Mouse (Mus musculus): ENCODE data around the gene Maco1. TPM values are rescaled to one million over a fixed set of nuclear protein-coding genes. Genes with fewer than 3 reads are reported as not detected.

Maco1 gene
- polyA plus RNA-seq, 1 experiment from 2014 or later = 31.4 TPM

GRCm38 (mm10) chr4:134869068-134869730 is 16.1 kb upstream of the Maco1 start:
- peak; percentile 91 for DNase-seq (ENCODE audit: low spot score)
- peak overlapping the region; percentile 70 for H3K27ac ChIP-seq
- H3K27me3 ChIP-seq (ENCODE audit: insufficient read depth, poor library complexity, severe bottlenecking) = peaks cover 47% of the 10 kb centered on the region

DNA sequence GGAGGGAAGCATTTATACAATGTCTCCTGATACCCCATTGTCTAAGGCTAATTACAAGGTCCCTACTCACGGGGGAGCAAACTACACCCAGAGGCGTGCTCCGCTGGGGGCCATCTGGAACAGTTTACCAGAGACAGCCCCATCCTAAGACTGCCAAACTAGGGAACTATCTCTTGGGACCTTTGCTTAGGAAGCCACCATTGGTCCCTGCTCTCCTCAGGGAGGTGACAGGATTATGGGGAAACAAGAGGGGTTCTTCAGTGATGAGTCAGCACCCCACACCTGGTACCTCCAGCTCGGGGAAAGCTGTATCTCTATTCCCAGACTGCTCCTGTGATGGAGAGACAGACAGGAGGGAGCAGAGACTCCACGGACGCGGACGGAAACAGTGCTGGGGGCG is 15.3 kb upstream of the Maco1 start:
- Histone ChIP-seq H3K27me3 (ENCODE audit: insufficient read depth, poor library complexity, severe bottlenecking) (peaks cover 47% of the 10 kb centered on the region), H3K27ac (peak overlapping the region; percentile 70; the same call in 1 of the 2 replicates), H3K36me3 (no peaks in the 10 kb centered on the region), H3K9me3 (no peaks in the 10 kb centered on the region), H3K4me1 (peaks cover 40% of the 10 kb centered on the region), H3K4me3 (peak overlapping the region; percentile 46)
- no peak for DNase-seq (ENCODE audit: low spot score)
- WGBS = 21% methylated on average over 9 of the region's 9 CpGs

More at GRCm38 (mm10) chr4:134869068-134869730, 16.1 kb upstream of the Maco1 start:
- Histone ChIP-seq H3K4me3 (peak overlapping the region; percentile 46), H3K9me3 (no peaks in the 10 kb centered on the region), H3K36me3 (no peaks in the 10 kb centered on the region), H3K4me1 (peaks cover 40% of the 10 kb centered on the region)
- WGBS = 7% methylated on average over 16 of the region's 16 CpGs

GRCm38 (mm10) chr4:134868065-134868464 is 14.9 kb upstream of the Maco1 start:
- H3K27ac ChIP-seq = peak overlapping the region; percentile 70; the same call in 1 of the 2 replicates

GRCm38 (mm10) chr4:134867661-134868060 is 14.5 kb upstream of the Maco1 start:
- peaks cover 47% of the 10 kb centered on the region for H3K27me3 ChIP-seq (ENCODE audit: insufficient read depth, poor library complexity, severe bottlenecking)

More at GRCm38 (mm10) chr4:134868065-134868464, 14.9 kb upstream of the Maco1 start:
- Histone ChIP-seq H3K4me1 (peaks cover 40% of the 10 kb centered on the region), H3K4me3 (peak overlapping the region; percentile 46; the same call in 1 of the 2 replicates), H3K9me3 (no peaks in the 10 kb centered on the region), H3K27me3 (ENCODE audit: insufficient read depth, poor library complexity, severe bottlenecking) (peaks cover 47% of the 10 kb centered on the region), H3K36me3 (no peaks in the 10 kb centered on the region)
- 87% methylated on average over 10 of the region's 10 CpGs for WGBS
- no peak for DNase-seq (ENCODE audit: low spot score)

DNA sequence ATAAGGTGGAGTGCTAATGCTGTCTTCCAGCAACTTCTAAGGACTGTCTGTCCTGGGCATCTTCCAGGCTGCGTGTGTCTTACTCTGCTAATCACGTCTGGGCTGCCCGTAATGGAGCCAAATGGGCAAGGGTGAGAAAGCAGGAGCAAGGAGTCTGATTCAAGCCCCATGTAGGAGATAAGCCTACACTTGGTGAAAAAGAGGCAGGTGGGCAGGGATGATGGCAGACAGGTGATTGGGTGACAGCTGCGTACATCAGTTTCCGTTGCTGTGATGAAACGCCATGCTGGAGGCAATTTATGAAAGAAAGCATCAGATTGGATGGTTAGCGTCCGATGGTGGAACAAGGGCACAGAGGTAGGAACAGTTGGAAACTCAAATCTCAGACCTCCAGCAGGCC is 14.1 kb upstream of the Maco1 start:
- no peak for DNase-seq (ENCODE audit: low spot score)
- H3K36me3 ChIP-seq = no peaks in the 10 kb centered on the region
- no peak overlapping the region for H3K27ac ChIP-seq
- peaks cover 40% of the 10 kb centered on the region for H3K4me1 ChIP-seq
- WGBS = 91% methylated on average over 8 of the region's 8 CpGs
- peaks cover 47% of the 10 kb centered on the region for H3K27me3 ChIP-seq (ENCODE audit: insufficient read depth, poor library complexity, severe bottlenecking)
- H3K9me3 ChIP-seq = no peaks in the 10 kb centered on the region
- H3K4me3 ChIP-seq = no peak overlapping the region

More at GRCm38 (mm10) chr4:134867661-134868060, 14.5 kb upstream of the Maco1 start:
- Histone ChIP-seq H3K36me3 (no peaks in the 10 kb centered on the region), H3K27ac (0 out of 2 replicates have a peak overlapping the region, but pooled peaks have one; percentile 70), H3K9me3 (no peaks in the 10 kb centered on the region), H3K4me3 (no peak overlapping the region), H3K4me1 (peaks cover 40% of the 10 kb centered on the region)
- WGBS = 87% methylated on average over 8 of the region's 8 CpGs
- DNase-seq (ENCODE audit: low spot score) = no peak

GRCm38 (mm10) chr4:134865789-134866188 is 12.6 kb upstream of the Maco1 start:
- no peaks in the 10 kb centered on the region for H3K9me3 ChIP-seq
- H3K36me3 ChIP-seq = no peaks in the 10 kb centered on the region
- peaks cover 33% of the 10 kb centered on the region for H3K4me1 ChIP-seq
- H3K4me3 ChIP-seq = peak overlapping the region; percentile 27; the same call in 1 of the 2 replicates
- peak overlapping the region; percentile 78; the same call in 1 of the 2 replicates for H3K27ac ChIP-seq
- H3K27me3 ChIP-seq (ENCODE audit: insufficient read depth, poor library complexity, severe bottlenecking) = peaks cover 37% of the 10 kb centered on the region
- 89% methylated on average over 5 of the region's 5 CpGs for WGBS
- DNase-seq (ENCODE audit: low spot score) = no peak

DNA sequence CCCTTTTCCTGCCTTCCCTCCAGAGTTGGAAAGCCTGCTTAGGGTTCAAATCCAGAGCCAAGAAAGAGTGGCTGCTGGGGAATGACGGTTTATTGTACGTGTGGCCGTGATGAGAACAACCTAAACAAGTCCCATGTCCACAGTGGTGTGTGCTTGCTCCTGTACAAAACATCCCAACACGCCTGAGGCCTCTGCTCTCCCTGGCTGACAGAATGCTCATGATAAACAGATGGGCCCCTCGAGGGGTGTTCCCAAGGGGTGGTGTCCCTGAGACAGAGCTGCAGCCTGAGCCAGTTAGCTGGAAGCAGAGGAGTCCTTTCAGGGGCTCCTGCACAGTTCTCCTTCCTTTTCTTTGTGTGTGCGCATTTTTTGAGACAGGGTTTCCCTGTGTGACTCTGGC is 12.2 kb upstream of the Maco1 start:
- H3K27me3 ChIP-seq (ENCODE audit: insufficient read depth, poor library complexity, severe bottlenecking) = peaks cover 33% of the 10 kb centered on the region
- peak overlapping the region; percentile 78 for H3K27ac ChIP-seq
- H3K36me3 ChIP-seq = no peaks in the 10 kb centered on the region
- WGBS = 64% methylated on average over 6 of the region's 6 CpGs
- H3K9me3 ChIP-seq = no peaks in the 10 kb centered on the region
- peak; percentile 92 for DNase-seq (ENCODE audit: low spot score)
- peak overlapping the region; percentile 27; the same call in 1 of the 2 replicates for H3K4me3 ChIP-seq
- H3K4me1 ChIP-seq = peaks cover 30% of the 10 kb centered on the region

DNA sequence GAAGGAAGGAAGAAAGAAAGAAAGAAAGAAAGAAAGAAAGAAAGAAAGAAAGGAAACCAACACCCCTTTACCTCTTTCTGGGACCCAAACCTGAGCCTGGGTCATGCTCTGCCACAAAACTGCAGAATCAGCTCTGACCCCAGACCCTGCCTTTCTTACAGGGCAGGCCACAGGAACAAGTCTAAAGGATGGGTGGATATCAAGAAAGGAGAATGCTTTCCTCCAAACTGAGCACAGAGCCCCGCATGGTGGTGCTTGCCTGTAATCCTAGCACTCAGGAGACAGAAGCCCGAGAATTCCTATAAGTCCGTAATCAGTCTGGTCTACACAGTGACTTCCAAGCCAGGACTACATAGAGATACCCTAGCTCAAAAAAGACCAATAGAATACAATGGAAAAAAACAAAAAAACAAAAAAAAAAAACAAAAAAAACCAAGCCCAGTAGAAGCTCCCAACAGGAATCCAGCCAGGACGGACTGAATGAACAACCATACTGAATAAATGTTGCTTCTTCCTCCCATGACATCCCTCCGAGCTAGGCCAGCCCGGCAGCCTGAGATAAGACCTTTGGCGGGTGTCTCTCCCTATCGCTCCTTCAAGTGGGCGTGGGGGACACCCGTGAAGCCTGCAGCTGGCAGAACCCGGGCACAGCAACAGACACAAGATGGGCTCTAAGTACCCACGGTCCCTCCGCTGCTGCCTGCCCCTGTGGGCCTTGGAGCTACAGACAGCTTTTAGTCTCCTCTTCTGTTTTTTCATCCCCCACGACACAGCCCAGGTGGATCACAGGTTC is 11.0 kb upstream of the Maco1 start, which contains the start of gene Rhd:
TSS of gene Rhd (plus strand) at position 600 of the 793 bp plus-strand sequence.
- H3K9me3 ChIP-seq = no peaks in the 10 kb centered on the region
- H3K27me3 ChIP-seq (ENCODE audit: insufficient read depth, poor library complexity, severe bottlenecking) = peaks cover 21% of the 10 kb centered on the region
- 46% methylated on average over 14 of the region's 14 CpGs for WGBS
- peak within 1 kb of the TSS; percentile 42; the same call in 1 of the 2 replicates for H3K4me3 ChIP-seq
- H3K4me1 ChIP-seq = peaks cover 18% of the 10 kb centered on the region
- H3K36me3 ChIP-seq = no peaks in the 10 kb centered on the region
- peak; percentile 87 for DNase-seq (ENCODE audit: low spot score)
- H3K27ac ChIP-seq = peak within 1 kb of the TSS; percentile 78

GRCm38 (mm10) chr4:134862996-134863395 is 9.9 kb upstream of the Maco1 start:
- Histone ChIP-seq H3K36me3 (no peaks in the 10 kb centered on the region), H3K4me1 (peaks cover 9% of the 10 kb centered on the region), H3K4me3 (no peak overlapping the region), H3K9me3 (no peaks in the 10 kb centered on the region), H3K27me3 (ENCODE audit: insufficient read depth, poor library complexity, severe bottlenecking) (peaks cover 9% of the 10 kb centered on the region; the same call in 1 of the 2 replicates), H3K27ac (no peak overlapping the region)
- WGBS = 73% methylated on average over 7 of the region's 7 CpGs
- DNase-seq (ENCODE audit: low spot score) = no peak

DNA sequence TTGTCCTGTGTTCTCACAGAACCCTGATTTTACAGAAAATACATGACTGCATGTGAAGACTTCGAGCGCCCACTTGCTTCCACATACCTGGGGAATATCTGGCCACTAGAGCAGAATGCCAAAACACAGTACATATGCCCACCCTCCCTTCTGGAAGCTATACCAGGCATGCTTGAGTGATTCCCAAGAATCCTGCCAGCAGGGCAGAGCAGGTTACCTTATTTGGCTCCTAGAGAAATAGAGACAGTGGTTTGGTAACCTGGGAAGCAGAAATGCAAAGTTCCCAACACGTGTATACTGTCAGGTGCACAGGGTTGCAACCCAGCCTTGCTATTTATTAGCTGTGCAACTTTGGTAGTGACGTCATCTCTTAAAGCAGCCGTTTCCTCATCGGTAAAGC is 8.7 kb upstream of the Maco1 start:
- no peak overlapping the region for H3K4me3 ChIP-seq
- no peak for DNase-seq (ENCODE audit: low spot score)
- no peaks in the 10 kb centered on the region for H3K36me3 ChIP-seq
- H3K9me3 ChIP-seq = no peaks in the 10 kb centered on the region
- H3K4me1 ChIP-seq = peaks cover 9% of the 10 kb centered on the region
- 84% methylated on average over 6 of the region's 6 CpGs for WGBS
- peaks cover 3% of the 10 kb centered on the region for H3K27me3 ChIP-seq (ENCODE audit: insufficient read depth, poor library complexity, severe bottlenecking)
- H3K27ac ChIP-seq = no peak overlapping the region

DNA sequence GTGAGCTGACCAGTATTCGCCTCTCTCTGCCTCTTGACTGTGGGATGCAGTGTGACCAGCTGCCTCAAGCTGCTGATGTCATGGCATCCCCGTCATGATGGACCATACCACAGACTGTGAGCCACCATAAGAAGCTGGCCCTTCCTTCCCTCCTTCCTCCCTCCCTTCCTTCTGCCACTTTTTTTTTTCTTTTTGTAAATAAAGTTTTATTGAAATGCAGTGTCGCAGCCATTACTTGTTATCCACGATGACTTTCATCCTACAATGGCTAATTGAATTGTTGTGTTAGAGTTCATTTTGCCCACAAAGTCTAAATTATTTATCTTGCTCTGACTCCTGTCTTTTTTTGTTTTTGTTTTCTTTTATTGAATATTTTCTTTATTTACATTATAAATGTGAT is 5.3 kb upstream of the Maco1 start:
- no peak overlapping the region for H3K4me3 ChIP-seq
- no peak overlapping the region for H3K27ac ChIP-seq
- H3K27me3 ChIP-seq (ENCODE audit: insufficient read depth, poor library complexity, severe bottlenecking) = peaks cover 25% of the 10 kb centered on the region
- peaks cover 12% of the 10 kb centered on the region for H3K4me1 ChIP-seq
- H3K9me3 ChIP-seq = no peaks in the 10 kb centered on the region
- WGBS = 87% methylated on average over 4 of the region's 4 CpGs
- no peak for DNase-seq (ENCODE audit: low spot score)
- H3K36me3 ChIP-seq = no peaks in the 10 kb centered on the region

- Histone ChIP-seq H3K36me3 (no peaks in the 10 kb centered on the region), H3K4me3 (no peak overlapping the region), H3K27ac (no peak overlapping the region), H3K4me1 (peaks cover 21% of the 10 kb centered on the region), H3K27me3 (ENCODE audit: insufficient read depth, poor library complexity, severe bottlenecking) (peaks cover 25% of the 10 kb centered on the region), H3K9me3 (no peaks in the 10 kb centered on the region)
- 16% methylated on average over 5 of the region's 5 CpGs for WGBS
- no peak for DNase-seq (ENCODE audit: low spot score)
Observed at GRCm38 (mm10) chr4:134856501-134856900, 3.4 kb upstream of the Maco1 start.

DNA sequence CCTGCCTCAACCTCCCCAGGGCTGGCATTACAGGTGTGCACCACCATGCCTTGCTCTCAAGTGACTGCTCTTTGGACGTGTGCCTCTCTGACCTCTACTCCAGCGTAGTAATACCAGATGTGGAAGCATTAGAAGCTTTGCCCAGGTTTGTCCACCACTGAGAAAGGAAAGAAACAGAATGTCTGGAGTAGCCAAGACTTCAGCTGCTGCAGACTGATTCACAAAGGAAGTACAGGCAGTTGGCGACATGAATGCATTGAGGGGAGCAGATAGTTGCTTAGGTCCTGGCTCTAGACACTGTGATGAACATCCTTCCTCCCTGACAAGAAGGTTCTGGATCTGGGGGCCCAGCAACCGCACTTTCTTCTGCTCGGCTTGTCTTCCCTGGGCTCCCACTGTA is 2.9 kb upstream of the Maco1 start:
- H3K4me1 ChIP-seq = peaks cover 25% of the 10 kb centered on the region
- H3K9me3 ChIP-seq = no peaks in the 10 kb centered on the region
- H3K4me3 ChIP-seq = no peak overlapping the region
- H3K36me3 ChIP-seq = no peaks in the 10 kb centered on the region
- no peak overlapping the region for H3K27ac ChIP-seq
- peak; percentile 66 for DNase-seq (ENCODE audit: low spot score)
- peaks cover 25% of the 10 kb centered on the region for H3K27me3 ChIP-seq (ENCODE audit: insufficient read depth, poor library complexity, severe bottlenecking)
- 44% methylated on average over 5 of the region's 5 CpGs for whole genome bisulfite sequencing

All from heart, embryonic 10.5 days (tissue).